Mouse (Mus musculus) liver, embryonic 14.5 days (tissue): ENCODE data around the gene Fxyd3. TPM values are rescaled to one million over a fixed set of nuclear protein-coding genes. Genes with fewer than 3 reads are reported as not detected.
A peak's percentile ranks its signal among the peaks of the same experiment; 100 is the strongest.

ENCODE experiments used
- ATAC-seq: fragments of 200-750 bp; cut with Nextera tagmentation; 2 replicates; pipeline ENCODE4 v1.8.0; 2017; ENCODE audit warnings: moderate number of reproducible peaks, mild to moderate bottlenecking, moderate library complexity; ENCODE audit not compliant: insufficient read depth
- DNase-seq, 3 experiments: peaks; one replicate each; pipeline ENCODE4 v3.0.0-alpha.2; 2012 to 2013; ENCODE audit warnings: low read depth in 3 of 3, low spot score in 3 of 3
- H3K27ac ChIP-seq: fragments of 300-500 bp; sonication (generic); 2 replicates; pipeline ENCODE4 v1.5.1; 2014; ENCODE audit warnings: moderate library complexity, mild to moderate bottlenecking, control low read depth, inconsistent platforms
- H3K27me3 ChIP-seq: fragments of 300-500 bp; sonication (generic); 2 replicates; pipeline ENCODE4 v1.6.1; 2014; ENCODE audit warnings: mild to moderate bottlenecking, low read length, moderate library complexity; ENCODE audit not compliant: control insufficient read depth, insufficient read depth
- H3K36me3 ChIP-seq: fragments of 300-500 bp; sonication (generic); replicated peaks from 2 replicates; pipeline ENCODE4 v1.6.1; 2014; ENCODE audit warnings: low read depth; ENCODE audit not compliant: control insufficient read depth, insufficient read depth
- H3K4me1 ChIP-seq, 2 experiments: fragments of 200-500 bp in 1 of 2; fragments of 300-500 bp in 1 of 2; sonication (generic) in 1 of 2; replicated peaks; 2 replicates each; pipeline ENCODE4 v1.6.1; 2012 to 2014; ENCODE audit warnings: antibody characterized with exemption in 1 of 2, inconsistent platforms in 1 of 2, low read length in 1 of 2; ENCODE audit not compliant: control insufficient read depth in 2 of 2, insufficient read depth in 2 of 2
- H3K4me2 ChIP-seq: fragments of 300-500 bp; sonication (generic); 2 replicates; pipeline ENCODE4 v1.6.1; 2014; ENCODE audit warnings: low read depth, mild to moderate bottlenecking, control low read depth, moderate library complexity
- H3K4me3 ChIP-seq, 2 experiments: fragments of 200-500 bp in 1 of 2; fragments of 300-500 bp in 1 of 2; sonication (generic) in 1 of 2; 2 replicates each; pipeline ENCODE4 v1.5.1; 2012 to 2014; ENCODE audit warnings: low read depth in 2 of 2, low read length in 2 of 2, mild to moderate bottlenecking in 2 of 2, control low read depth in 1 of 2, inconsistent platforms in 1 of 2, moderate library complexity in 1 of 2; ENCODE audit not compliant: insufficient read depth in 1 of 2
- H3K9ac ChIP-seq: fragments of 300-500 bp; sonication (generic); replicated peaks from 2 replicates; pipeline ENCODE4 v1.6.1; 2014; ENCODE audit warnings: mild to moderate bottlenecking, control low read depth, moderate library complexity
- H3K9me3 ChIP-seq: fragments of 300-500 bp; sonication (generic); 2 replicates; pipeline ENCODE4 v1.6.1; 2016; ENCODE audit warnings: low read length, mixed read lengths; ENCODE audit not compliant: control insufficient read depth
- CTCF ChIP-seq: IDR thresholded peaks from 2 replicates; pipeline ENCODE4 v1.5.1; 2016; ENCODE audit warnings: antibody characterized with exemption, low read depth, control low read depth
- EP300 ChIP-seq: IDR thresholded peaks from 2 replicates; pipeline ENCODE4 v1.6.1; 2016; ENCODE audit warnings: antibody characterized with exemption, low read depth
- WGBS: fragments of 180-500 bp; shearing (Covaris S2); extraction: QIAGEN DNeasy Blood & Tissue Kit; methylation state at CpG from one replicate; pipeline ENCODE4 v1.1.7; 2014; ENCODE audit not compliant: insufficient replicate concordance; 5-methylcytosine and 5-hydroxymethylcytosine counted together
- polyA plus RNA-seq, 2 experiments: library from polyadenylated mRNA; depleted of rRNA in 1 of 2; stranded (reverse) in 1 of 2; unstranded in 1 of 2; fragments of >200 nt; fragmentation: Nextera tagmentation in 1 of 2; extraction: Ambion mirVana in 1 of 2; gene quantifications; 2 replicates each; pipeline versions ENCODE4 v1.2.1 to v1.2.3; 2012 to 2014

Gene Fxyd3
- polyA plus RNA-seq, 2 experiments, result 0.54 to 0.86 TPM

DNA sequence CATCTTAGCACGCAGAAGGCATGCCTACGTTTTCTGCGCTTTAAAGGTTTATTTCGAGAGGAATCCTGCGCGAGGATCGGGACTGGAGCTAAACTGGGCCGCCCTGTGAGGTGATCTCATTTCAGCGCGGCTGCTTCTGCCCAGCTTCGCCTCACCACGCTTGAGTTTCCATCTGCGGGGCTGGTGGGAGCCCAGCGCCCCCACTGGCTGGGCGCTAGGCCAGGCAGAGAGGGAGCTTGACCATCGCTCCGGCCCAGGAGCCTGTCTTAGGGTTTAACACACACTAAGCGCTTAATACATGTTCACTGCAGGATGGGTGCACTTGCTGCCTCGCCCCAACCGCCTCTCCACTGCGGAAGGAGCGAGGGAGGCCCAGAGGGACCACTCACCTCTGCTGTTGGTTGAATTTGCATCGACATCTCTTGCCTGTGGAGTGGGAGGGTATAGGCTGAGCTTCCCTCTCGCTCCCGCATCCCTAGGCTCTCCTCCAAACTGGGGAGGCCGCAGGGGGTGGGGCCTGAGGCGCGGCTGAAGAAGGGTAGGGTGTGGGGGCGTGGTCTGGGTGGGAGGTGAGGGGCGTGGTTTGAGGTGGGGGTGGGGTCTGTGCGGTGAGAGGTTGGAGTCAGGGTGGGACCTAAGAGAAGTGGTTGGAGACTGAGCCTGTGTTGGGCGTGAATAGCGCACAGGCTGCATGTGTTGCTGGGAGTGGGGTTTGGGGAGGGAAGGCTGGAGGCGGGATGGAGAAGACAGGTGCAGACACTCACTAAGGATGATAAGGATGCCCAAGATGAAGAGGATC, 23.7 kb downstream of the Fxyd3 start:
- 2% methylated on average over 34 of the region's 34 CpGs for WGBS
- no peak for TF ChIP-seq EP300
- peak; percentile 33; the same call in 1 of the 2 replicates for TF ChIP-seq CTCF
- Histone ChIP-seq H3K36me3 (no peaks in the 10 kb centered on the region), H3K27me3 (peaks cover 31% of the 10 kb centered on the region), H3K9me3 (no peaks in the 10 kb centered on the region), H3K9ac (no peak overlapping the region), H3K4me1 (peaks cover 0 to 7% of the 10 kb centered on the region in 2 experiments; a peak in 1 of 4 replicates), H3K4me3 (no peak overlapping the region), H3K4me2 (no peak overlapping the region; the same call in 1 of the 2 replicates), H3K27ac (no peak overlapping the region)
- no peak for DNase-seq
- ATAC-seq, result no peak

- DNase-seq, result no peak
Measured at GRCm38 (mm10) chr7:31052251-31052635, 24.3 kb downstream of the Fxyd3 start.

DNA sequence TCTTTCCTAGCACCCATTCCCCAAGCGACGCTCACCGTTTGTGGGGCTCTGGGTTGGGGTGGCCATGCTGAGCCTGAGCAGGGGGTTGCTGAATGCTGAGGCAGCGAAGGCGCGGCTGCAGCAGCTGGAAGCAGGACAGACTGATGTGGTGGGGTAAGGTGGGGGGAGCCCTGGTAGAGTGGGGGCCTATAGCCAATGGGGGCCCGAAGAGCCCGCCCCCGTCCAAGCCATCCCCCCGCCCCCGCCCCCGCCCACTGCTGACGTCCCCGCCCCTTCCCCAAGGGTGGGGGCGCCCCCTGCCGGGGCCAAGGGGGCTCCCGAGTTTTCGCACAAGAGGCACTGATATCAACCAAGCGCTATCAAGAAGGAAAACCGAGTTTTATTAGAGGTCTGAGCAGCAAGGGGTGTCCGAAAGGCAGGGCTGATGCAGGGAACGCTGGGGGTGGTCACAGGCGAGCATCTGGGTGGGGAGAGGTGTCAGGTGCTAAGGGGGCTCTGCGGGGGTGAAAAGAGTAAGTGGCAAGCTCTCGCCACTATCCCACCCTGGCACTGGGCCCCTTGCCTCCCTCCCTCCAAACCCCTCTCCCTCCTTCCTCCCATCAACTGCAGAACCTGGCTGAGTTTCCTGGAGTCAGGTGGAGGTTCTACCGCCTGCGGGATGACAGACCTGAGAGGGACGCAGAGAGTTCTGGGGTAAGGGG, 25.0 kb downstream of the Fxyd3 start, which contains the start of gene Fxyd7:
Gene Fxyd7 (minus strand): TSS at position 147 of the 701 bp plus-strand sequence.
- 3% methylated on average over 25 of the region's 28 CpGs for WGBS
- TF ChIP-seq EP300 (no peak), CTCF (no peak)
- no peaks in the 10 kb centered on the region for H3K4me1 ChIP-seq

More at GRCm38 (mm10) chr7:31052251-31052635, 24.3 kb downstream of the Fxyd3 start:
- ATAC-seq, result no peak
- Histone ChIP-seq H3K4me2 (no peak overlapping the region; the same call in 1 of the 2 replicates), H3K27me3 (peaks cover 31% of the 10 kb centered on the region), H3K4me3 (no peak overlapping the region), H3K9me3 (no peaks in the 10 kb centered on the region), H3K4me1 (0 out of 4 replicates have a peak, but pooled peaks cover 0 to 2% of the 10 kb centered on the region in 2 experiments), H3K36me3 (no peaks in the 10 kb centered on the region), H3K27ac (no peak overlapping the region), H3K9ac (no peak overlapping the region)
- TF ChIP-seq EP300, result no peak
- TF ChIP-seq CTCF, result no peak
- WGBS, result 3% methylated on average over 22 of the region's 22 CpGs

GRCm38 (mm10) chr7:31050921-31051320, 25.6 kb downstream of the Fxyd3 start:
- 5% methylated on average over 9 of the region's 9 CpGs for WGBS
- Histone ChIP-seq H3K36me3 (no peaks in the 10 kb centered on the region), H3K9me3 (no peaks in the 10 kb centered on the region), H3K9ac (no peak overlapping the region), H3K4me2 (no peak overlapping the region), H3K27me3 (peaks cover 31% of the 10 kb centered on the region), H3K4me3 (no peak overlapping the region), H3K27ac (no peak overlapping the region), H3K4me1 (no peaks in the 10 kb centered on the region)
- ATAC-seq, result no peak
- TF ChIP-seq EP300 (no peak), CTCF (no peak)
- DNase-seq, result no peak

More for the DNA sequence above, 25.0 kb downstream of the Fxyd3 start, which contains the start of gene Fxyd7:
- Histone ChIP-seq H3K4me3 (no peak within 1 kb of the TSS), H3K36me3 (no peaks in the 10 kb centered on the region), H3K4me2 (no peak within 1 kb of the TSS), H3K27ac (no peak within 1 kb of the TSS), H3K9ac (no peak within 1 kb of the TSS), H3K27me3 (peaks cover 31% of the 10 kb centered on the region), H3K9me3 (no peaks in the 10 kb centered on the region)
- no peak for ATAC-seq
- DNase-seq, result no peak

DNA sequence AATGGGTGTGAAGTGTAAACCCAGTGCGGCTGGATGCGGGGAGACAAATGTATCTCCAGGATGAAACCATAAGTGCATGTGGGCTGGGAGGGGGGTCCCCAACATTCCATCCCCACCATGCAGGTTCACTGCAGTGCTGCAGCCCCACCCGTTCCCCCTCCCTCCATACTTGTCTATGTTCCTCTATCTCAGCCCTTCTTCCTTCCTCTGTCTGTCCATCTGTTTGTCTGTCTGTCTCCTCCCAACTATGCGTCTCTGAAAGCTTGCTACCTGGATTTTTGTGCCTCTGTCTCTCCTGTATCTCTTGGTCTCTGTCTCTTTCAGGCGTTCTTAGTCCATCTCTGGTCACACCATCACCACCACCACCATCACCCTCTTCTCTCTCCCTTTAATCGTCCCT, 26.0 kb downstream of the Fxyd3 start:
- 6% methylated on average over 6 of the region's 6 CpGs for WGBS
- H3K9ac ChIP-seq, result no peak overlapping the region
- no peak overlapping the region for H3K4me3 ChIP-seq

More for the DNA sequence above, 26.0 kb downstream of the Fxyd3 start:
- DNase-seq (no peak), ATAC-seq (no peak)
- TF ChIP-seq CTCF (no peak), EP300 (no peak)
- Histone ChIP-seq H3K27ac (no peak overlapping the region), H3K4me2 (no peak overlapping the region), H3K4me1 (no peaks in the 10 kb centered on the region), H3K27me3 (peaks cover 31% of the 10 kb centered on the region), H3K36me3 (no peaks in the 10 kb centered on the region), H3K9me3 (no peaks in the 10 kb centered on the region)
